Mouse (Mus musculus): ENCODE results near the gene Dlg2. TPM values are rescaled to one million over a fixed set of nuclear protein-coding genes. Genes with fewer than 3 reads are reported as not detected.

Dlg2 gene
- polyA plus RNA-seq, 1 experiment: 6.0 TPM

- no peaks in the 10 kb centered on the region for H3K27me3 ChIP-seq (ENCODE audit: control insufficient read depth, insufficient read depth, low read length)
- H3K4me1 ChIP-seq (replicated peaks; ENCODE audit: control insufficient read depth, insufficient read depth, low read length): no peaks in the 10 kb centered on the region
- no peaks in the 10 kb centered on the region for H3K36me3 ChIP-seq (ENCODE audit: control insufficient read depth, insufficient read depth, low read length)
- no peak overlapping the region for H3K4me3 ChIP-seq (ENCODE audit: control insufficient read depth, insufficient read depth, low read length)
- no peak overlapping the region for H3K27ac ChIP-seq (ENCODE audit: control insufficient read depth, insufficient read depth, low read length)
- no peak for DNase-seq
- 98% methylated on average over 1 of the region's 1 CpGs for WGBS
- no peak for TF ChIP-seq CTCF (IDR thresholded peaks at IDR 0.05; ENCODE audit: borderline replicate concordance, control insufficient read depth, extremely low read depth, insufficient read depth, low read length, poor library complexity)
- no peak for TF ChIP-seq POLR2A (IDR thresholded peaks at IDR 0.05; ENCODE audit: control insufficient read depth, extremely low read depth, insufficient read depth, low read length, poor library complexity)
These were observed 1049.4 kb downstream of the Dlg2 start for GRCm38 (mm10) chr7:91525859-91526258.

GRCm38 (mm10) chr7:91542597-91543285, 1066.3 kb downstream of the Dlg2 start:
- H3K27me3 ChIP-seq (ENCODE audit: control insufficient read depth, insufficient read depth, low read length): no peaks in the 10 kb centered on the region
- H3K4me3 ChIP-seq (ENCODE audit: control insufficient read depth, insufficient read depth, low read length): no peak overlapping the region
- H3K27ac ChIP-seq (ENCODE audit: control insufficient read depth, insufficient read depth, low read length): no peak overlapping the region
- no peaks in the 10 kb centered on the region for H3K4me1 ChIP-seq (replicated peaks; ENCODE audit: control insufficient read depth, insufficient read depth, low read length)
- no peaks in the 10 kb centered on the region for H3K36me3 ChIP-seq (ENCODE audit: control insufficient read depth, insufficient read depth, low read length)
- no peak for DNase-seq
- 6% methylated on average over 29 of the region's 29 CpGs for WGBS
- TF ChIP-seq CTCF (IDR thresholded peaks at IDR 0.05; ENCODE audit: borderline replicate concordance, control insufficient read depth, extremely low read depth, insufficient read depth, low read length, poor library complexity) (no peak), POLR2A (IDR thresholded peaks at IDR 0.05; ENCODE audit: control insufficient read depth, extremely low read depth, insufficient read depth, low read length, poor library complexity) (no peak)

- Histone ChIP-seq H3K27me3 (ENCODE audit: control insufficient read depth, insufficient read depth, low read length) (no peaks in the 10 kb centered on the region), H3K27ac (ENCODE audit: control insufficient read depth, insufficient read depth, low read length) (no peak overlapping the region), H3K36me3 (ENCODE audit: control insufficient read depth, insufficient read depth, low read length) (no peaks in the 10 kb centered on the region), H3K4me1 (replicated peaks; ENCODE audit: control insufficient read depth, insufficient read depth, low read length) (no peaks in the 10 kb centered on the region), H3K4me3 (ENCODE audit: control insufficient read depth, insufficient read depth, low read length) (no peak overlapping the region)
- TF ChIP-seq POLR2A (IDR thresholded peaks at IDR 0.05; ENCODE audit: control insufficient read depth, extremely low read depth, insufficient read depth, low read length, poor library complexity) (no peak), CTCF (IDR thresholded peaks at IDR 0.05; ENCODE audit: borderline replicate concordance, control insufficient read depth, extremely low read depth, insufficient read depth, low read length, poor library complexity) (no peak)
- 55% methylated on average over 4 of the region's 4 CpGs for WGBS
- no peak for DNase-seq
These were observed 1066.8 kb downstream of the Dlg2 start for GRCm38 (mm10) chr7:91543286-91543650.

GRCm38 (mm10) chr7:91544600-91544999, 1068.1 kb downstream of the Dlg2 start:
- Histone ChIP-seq H3K4me3 (ENCODE audit: control insufficient read depth, insufficient read depth, low read length) (no peak overlapping the region), H3K4me1 (replicated peaks; ENCODE audit: control insufficient read depth, insufficient read depth, low read length) (no peaks in the 10 kb centered on the region), H3K36me3 (ENCODE audit: control insufficient read depth, insufficient read depth, low read length) (no peaks in the 10 kb centered on the region), H3K27ac (ENCODE audit: control insufficient read depth, insufficient read depth, low read length) (no peak overlapping the region), H3K27me3 (ENCODE audit: control insufficient read depth, insufficient read depth, low read length) (no peaks in the 10 kb centered on the region)
- no peak for TF ChIP-seq CTCF (IDR thresholded peaks at IDR 0.05; ENCODE audit: borderline replicate concordance, control insufficient read depth, extremely low read depth, insufficient read depth, low read length, poor library complexity)
- no peak for TF ChIP-seq POLR2A (IDR thresholded peaks at IDR 0.05; ENCODE audit: control insufficient read depth, extremely low read depth, insufficient read depth, low read length, poor library complexity)
- 11% methylated on average over 3 of the region's 3 CpGs for WGBS
- DNase-seq: no peak

DNA sequence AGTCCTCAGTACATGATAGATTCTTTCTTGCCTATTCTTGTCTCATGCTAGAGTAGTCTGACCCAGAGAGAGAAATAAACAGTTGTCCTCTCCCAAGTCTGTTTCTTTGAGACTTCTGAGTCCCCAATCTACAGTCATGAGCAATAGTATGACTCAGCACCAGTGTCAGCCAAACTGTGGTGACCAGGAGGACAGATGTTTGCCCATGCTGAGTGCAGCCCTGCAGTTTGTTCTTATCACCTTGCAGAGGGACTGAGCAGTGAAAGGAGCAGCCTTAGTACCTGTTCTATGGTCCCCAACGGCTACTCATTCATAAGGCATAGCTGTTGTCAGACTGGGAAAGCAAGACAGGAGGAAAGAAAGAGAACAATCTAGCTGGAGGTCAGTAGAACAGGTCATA, 1072.3 kb downstream of the Dlg2 start:
- Histone ChIP-seq H3K27me3 (ENCODE audit: control insufficient read depth, insufficient read depth, low read length) (no peaks in the 10 kb centered on the region), H3K4me3 (ENCODE audit: control insufficient read depth, insufficient read depth, low read length) (no peak overlapping the region), H3K36me3 (ENCODE audit: control insufficient read depth, insufficient read depth, low read length) (no peaks in the 10 kb centered on the region), H3K27ac (ENCODE audit: control insufficient read depth, insufficient read depth, low read length) (no peak overlapping the region), H3K4me1 (replicated peaks; ENCODE audit: control insufficient read depth, insufficient read depth, low read length) (no peaks in the 10 kb centered on the region)
- 26% methylated on average over 1 of the region's 1 CpGs for WGBS
- no peak for DNase-seq
- TF ChIP-seq CTCF (IDR thresholded peaks at IDR 0.05; ENCODE audit: borderline replicate concordance, control insufficient read depth, extremely low read depth, insufficient read depth, low read length, poor library complexity) (no peak), POLR2A (IDR thresholded peaks at IDR 0.05; ENCODE audit: control insufficient read depth, extremely low read depth, insufficient read depth, low read length, poor library complexity) (no peak)

- no peak for DNase-seq
- H3K27me3 ChIP-seq (ENCODE audit: control insufficient read depth, insufficient read depth, low read length): no peaks in the 10 kb centered on the region
- H3K4me3 ChIP-seq (ENCODE audit: control insufficient read depth, insufficient read depth, low read length): no peak overlapping the region
- H3K4me1 ChIP-seq (replicated peaks; ENCODE audit: control insufficient read depth, insufficient read depth, low read length): no peaks in the 10 kb centered on the region
- TF ChIP-seq POLR2A (IDR thresholded peaks at IDR 0.05; ENCODE audit: control insufficient read depth, extremely low read depth, insufficient read depth, low read length, poor library complexity) (no peak), CTCF (IDR thresholded peaks at IDR 0.05; ENCODE audit: borderline replicate concordance, control insufficient read depth, extremely low read depth, insufficient read depth, low read length, poor library complexity) (no peak)
- no peaks in the 10 kb centered on the region for H3K36me3 ChIP-seq (ENCODE audit: control insufficient read depth, insufficient read depth, low read length)
- H3K27ac ChIP-seq (ENCODE audit: control insufficient read depth, insufficient read depth, low read length): no peak overlapping the region
These were observed 1081.1 kb downstream of the Dlg2 start for GRCm38 (mm10) chr7:91557582-91557981.

GRCm38 (mm10) chr7:91567423-91567822, 1091.0 kb downstream of the Dlg2 start:
- DNase-seq: no peak
- TF ChIP-seq POLR2A (IDR thresholded peaks at IDR 0.05; ENCODE audit: control insufficient read depth, extremely low read depth, insufficient read depth, low read length, poor library complexity) (no peak), CTCF (IDR thresholded peaks at IDR 0.05; ENCODE audit: borderline replicate concordance, control insufficient read depth, extremely low read depth, insufficient read depth, low read length, poor library complexity) (no peak)
- H3K4me3 ChIP-seq (ENCODE audit: control insufficient read depth, insufficient read depth, low read length): no peak overlapping the region
- no peak overlapping the region for H3K27ac ChIP-seq (ENCODE audit: control insufficient read depth, insufficient read depth, low read length)
- H3K36me3 ChIP-seq (ENCODE audit: control insufficient read depth, insufficient read depth, low read length): no peaks in the 10 kb centered on the region
- no peaks in the 10 kb centered on the region for H3K27me3 ChIP-seq (ENCODE audit: control insufficient read depth, insufficient read depth, low read length)
- H3K4me1 ChIP-seq (replicated peaks; ENCODE audit: control insufficient read depth, insufficient read depth, low read length): no peaks in the 10 kb centered on the region
